Mouse (Mus musculus) lung, postnatal 0 days (tissue): ENCODE data around the gene Ctnna2.

Source experiments
- CTCF ChIP-seq: IDR thresholded peaks from 2 replicates; pipeline ENCODE4 v1.5.1; 2016; ENCODE audit warnings: antibody characterized with exemption, mild to moderate bottlenecking
- EP300 ChIP-seq: IDR thresholded peaks from 2 replicates; pipeline ENCODE4 v1.6.1; 2016; ENCODE audit warnings: antibody characterized with exemption, mild to moderate bottlenecking, control low read depth

DNA sequence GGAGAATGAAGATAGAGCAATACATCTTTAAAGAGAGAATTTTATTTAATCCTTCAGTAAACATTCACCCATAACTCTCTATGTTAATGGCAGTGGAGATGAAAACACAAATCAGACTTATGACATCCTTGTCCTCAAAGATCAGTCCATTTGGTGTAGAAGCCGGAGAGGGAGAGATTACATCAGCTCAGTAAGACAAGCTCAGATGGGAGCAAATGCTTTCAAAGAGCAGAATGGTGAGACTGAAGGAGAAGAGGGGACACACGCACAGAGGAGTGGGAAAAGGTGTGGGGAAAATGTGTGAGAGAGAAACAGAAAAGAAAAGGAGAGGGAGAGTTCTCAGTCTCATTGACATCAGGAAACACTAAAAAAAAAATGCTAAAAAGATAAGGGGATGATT is 144.8 kb downstream of the Ctnna2 start:
- no peak for TF ChIP-seq CTCF
- no peak for TF ChIP-seq EP300
